Mouse (Mus musculus): ENCODE measurements around the gene Ankrd34a. TPM values are rescaled to one million over a fixed set of nuclear protein-coding genes. Genes with fewer than 3 reads are reported as not detected.

The Ankrd34a gene
- total and polyA plus RNA-seq, 2 experiments from 2014 or later, result 16.3 to 32.7 TPM

- H3K4me2 ChIP-seq (ENCODE audit: low read depth, low read length, poor library complexity, severe bottlenecking), result peak overlapping the region; percentile 83
- H3K4me1 ChIP-seq (ENCODE audit: insufficient read depth, low read length), result peaks cover 14% of the 10 kb centered on the region; the same call in 1 of the 2 replicates
- peak overlapping the region; percentile 68 for H3K9ac ChIP-seq (replicated peaks; ENCODE audit: low read length, poor library complexity, severe bottlenecking)
- peaks cover 17% of the 10 kb centered on the region for H3K36me3 ChIP-seq (ENCODE audit: insufficient read depth, low read length)
- DNase-seq (ENCODE audit: low spot score), result peak; percentile 35
- ATAC-seq (ENCODE audit: low FRiP score), result no peak
- no peaks in the 10 kb centered on the region for H3K9me3 ChIP-seq (ENCODE audit: low read length)
- WGBS, result 5% methylated on average over 22 of the region's 22 CpGs
- TF ChIP-seq CTCF (IDR thresholded peaks at IDR 0.05), result no peak
- no peaks in the 10 kb centered on the region for H3K27me3 ChIP-seq (ENCODE audit: insufficient read depth, low read length)
- H3K27ac ChIP-seq (ENCODE audit: low read depth, low read length), result peak overlapping the region; percentile 87
- H3K4me3 ChIP-seq (ENCODE audit: low read depth, low read length), result peak overlapping the region; percentile 73
Observed at GRCm38 (mm10) chr3:96556651-96557635, 39.5 kb upstream of the Ankrd34a start.

GRCm38 (mm10) chr3:96557694-96558093 is 38.7 kb upstream of the Ankrd34a start, which contains the start of gene Txnip:
TSS of gene Txnip (plus strand) at chr3:96557957.
- under 1% methylated on average over 26 of the region's 26 CpGs for WGBS
- Histone ChIP-seq H3K27ac (ENCODE audit: low read depth, low read length) (peak within 1 kb of the TSS; percentile 87), H3K4me3 (ENCODE audit: low read depth, low read length) (peak within 1 kb of the TSS; percentile 73), H3K4me2 (ENCODE audit: low read depth, low read length, poor library complexity, severe bottlenecking) (peak within 1 kb of the TSS; percentile 83), H3K9me3 (ENCODE audit: low read length) (no peaks in the 10 kb centered on the region), H3K4me1 (ENCODE audit: insufficient read depth, low read length) (peaks cover 14% of the 10 kb centered on the region; the same call in 1 of the 2 replicates), H3K9ac (replicated peaks; ENCODE audit: low read length, poor library complexity, severe bottlenecking) (peak within 1 kb of the TSS; percentile 75), H3K27me3 (ENCODE audit: insufficient read depth, low read length) (no peaks in the 10 kb centered on the region), H3K36me3 (ENCODE audit: insufficient read depth, low read length) (peaks cover 17% of the 10 kb centered on the region)
- ATAC-seq (ENCODE audit: low FRiP score) (peak; percentile 98), DNase-seq (ENCODE audit: low spot score) (peak; percentile 100)
- peak; percentile 68 for TF ChIP-seq CTCF (IDR thresholded peaks at IDR 0.05)

GRCm38 (mm10) chr3:96558159-96558558 is 38.3 kb upstream of the Ankrd34a start:
- Histone ChIP-seq H3K27me3 (ENCODE audit: insufficient read depth, low read length) (no peaks in the 10 kb centered on the region), H3K4me1 (ENCODE audit: insufficient read depth, low read length) (peaks cover 14% of the 10 kb centered on the region; the same call in 1 of the 2 replicates)
- DNase-seq (ENCODE audit: low spot score), result no peak

GRCm38 (mm10) chr3:96558668-96559196 is 37.7 kb upstream of the Ankrd34a start:
- WGBS, result 36% methylated on average over 10 of the region's 10 CpGs
- H3K4me2 ChIP-seq (ENCODE audit: low read depth, low read length, poor library complexity, severe bottlenecking), result peak overlapping the region; percentile 83
- peaks cover 14% of the 10 kb centered on the region; the same call in 1 of the 2 replicates for H3K4me1 ChIP-seq (ENCODE audit: insufficient read depth, low read length)
- H3K9me3 ChIP-seq (ENCODE audit: low read length), result no peaks in the 10 kb centered on the region
- no peak for ATAC-seq (ENCODE audit: low FRiP score)
- peak overlapping the region; percentile 75 for H3K9ac ChIP-seq (replicated peaks; ENCODE audit: low read length, poor library complexity, severe bottlenecking)
- H3K36me3 ChIP-seq (ENCODE audit: insufficient read depth, low read length), result peaks cover 17% of the 10 kb centered on the region
- no peak for DNase-seq (ENCODE audit: low spot score)
- H3K27ac ChIP-seq (ENCODE audit: low read depth, low read length), result peak overlapping the region; percentile 87
- TF ChIP-seq CTCF (IDR thresholded peaks at IDR 0.05), result no peak
- peak overlapping the region; percentile 73 for H3K4me3 ChIP-seq (ENCODE audit: low read depth, low read length)
- H3K27me3 ChIP-seq (ENCODE audit: insufficient read depth, low read length), result no peaks in the 10 kb centered on the region

More at GRCm38 (mm10) chr3:96558159-96558558, 38.3 kb upstream of the Ankrd34a start:
- no peaks in the 10 kb centered on the region for H3K9me3 ChIP-seq (ENCODE audit: low read length)
- H3K27ac ChIP-seq (ENCODE audit: low read depth, low read length), result peak overlapping the region; percentile 87
- peak overlapping the region; percentile 73 for H3K4me3 ChIP-seq (ENCODE audit: low read depth, low read length)
- peaks cover 17% of the 10 kb centered on the region for H3K36me3 ChIP-seq (ENCODE audit: insufficient read depth, low read length)
- no peak for TF ChIP-seq CTCF (IDR thresholded peaks at IDR 0.05)
- H3K9ac ChIP-seq (replicated peaks; ENCODE audit: low read length, poor library complexity, severe bottlenecking), result peak overlapping the region; percentile 75
- under 1% methylated on average over 17 of the region's 17 CpGs for WGBS
- ATAC-seq (ENCODE audit: low FRiP score), result peak; percentile 17; the same call in 1 of the 2 replicates
- H3K4me2 ChIP-seq (ENCODE audit: low read depth, low read length, poor library complexity, severe bottlenecking), result peak overlapping the region; percentile 83

GRCm38 (mm10) chr3:96559398-96559910 is 37.0 kb upstream of the Ankrd34a start:
- peaks cover 17% of the 10 kb centered on the region for H3K36me3 ChIP-seq (ENCODE audit: insufficient read depth, low read length)
- no peaks in the 10 kb centered on the region for H3K27me3 ChIP-seq (ENCODE audit: insufficient read depth, low read length)
- TF ChIP-seq CTCF (IDR thresholded peaks at IDR 0.05), result no peak
- no peaks in the 10 kb centered on the region for H3K9me3 ChIP-seq (ENCODE audit: low read length)
- peaks cover 14% of the 10 kb centered on the region; the same call in 1 of the 2 replicates for H3K4me1 ChIP-seq (ENCODE audit: insufficient read depth, low read length)
- peak overlapping the region; percentile 75 for H3K9ac ChIP-seq (replicated peaks; ENCODE audit: low read length, poor library complexity, severe bottlenecking)
- H3K4me2 ChIP-seq (ENCODE audit: low read depth, low read length, poor library complexity, severe bottlenecking), result peak overlapping the region; percentile 83
- ATAC-seq (ENCODE audit: low FRiP score), result no peak
- DNase-seq (ENCODE audit: low spot score), result no peak
- H3K27ac ChIP-seq (ENCODE audit: low read depth, low read length), result 0 out of 2 replicates have a peak overlapping the region, but pooled peaks have one; percentile 26
- peak overlapping the region; percentile 73 for H3K4me3 ChIP-seq (ENCODE audit: low read depth, low read length)
- WGBS, result 79% methylated on average over 12 of the region's 12 CpGs
